Mouse (Mus musculus) lung, postnatal 0 days (tissue): ENCODE data around the gene Clba1.

Experiments used
- CTCF ChIP-seq: IDR thresholded peaks from 2 replicates; pipeline ENCODE4 v1.5.1; 2016; ENCODE audit warnings: antibody characterized with exemption, mild to moderate bottlenecking
- EP300 ChIP-seq: IDR thresholded peaks from 2 replicates; pipeline ENCODE4 v1.6.1; 2016; ENCODE audit warnings: antibody characterized with exemption, mild to moderate bottlenecking, control low read depth

GRCm38 (mm10) chr12:112847880-112848279, 39.1 kb downstream of the Clba1 start:
- TF ChIP-seq CTCF (no peak), EP300 (no peak)
